Mouse (Mus musculus) stomach, postnatal 0 days (tissue): ENCODE measurements at regions not wholly inside any gene's neighbourhood (a gene's known extent, or its start where the extent isn't known, plus 50 kb on each side); places are given as distances from the start of the nearest gene placed in this dataset.

ENCODE experiments used
- CTCF ChIP-seq: IDR thresholded peaks from 2 replicates; pipeline ENCODE4 v1.5.1; 2016; ENCODE audit warnings: antibody characterized with exemption, low read depth, mild to moderate bottlenecking, moderate library complexity
- EP300 ChIP-seq: optimal IDR thresholded peaks from 2 replicates; pipeline ENCODE3; 2016; ENCODE audit warnings: antibody characterized with exemption

GRCm38 (mm10) chr3:58311104-58311685 is 103.3 kb upstream of the Tsc22d2 start:
- TF ChIP-seq CTCF: no peak
- peak; percentile 58 for TF ChIP-seq EP300
